Comparison of ENCODE assay signal across 7 mouse cellular contexts in genomic region chr6:145075088-145075547, GRCm38 (mm10). TPM values are rescaled to one million over a fixed set of nuclear protein-coding genes. Genes with fewer than 3 reads are reported as not detected.
DNase-seq lines count a peak whose midpoint lies in the region; ATAC-seq and TF ChIP-seq lines count a peak whose summit lies in the region.

No protein-coding gene starts in this region.

- no peak for TF ChIP-seq CTCF in cortical plate, adult 2 months (IDR thresholded peaks at IDR 0.05; ENCODE audit: extremely low read depth, insufficient read depth, low read length)

- no peak for TF ChIP-seq POLR2A in cortical plate, adult 2 months (IDR thresholded peaks at IDR 0.05; ENCODE audit: extremely low read depth, insufficient read depth, low read length)

- no peak overlapping the region for H3K27ac ChIP-seq in cortical plate, adult 2 months (ENCODE audit: insufficient read depth, low read length)
- no peak overlapping the region for H3K27ac ChIP-seq in heart, embryonic 16.5 days (ENCODE audit: low read length)
- no peak overlapping the region for H3K27ac ChIP-seq in neural tube, embryonic 11.5 days (ENCODE audit: low read depth, low read length)

- H3K4me2 ChIP-seq in heart, embryonic 16.5 days (ENCODE audit: low read depth, low read length), result peak overlapping the region; percentile 68
- peak overlapping the region; percentile 78 for H3K4me2 ChIP-seq in neural tube, embryonic 11.5 days (ENCODE audit: low read depth)

- peak overlapping the region; percentile 36 for H3K4me3 ChIP-seq in cortical plate, adult 2 months (ENCODE audit: insufficient read depth, low read length)
- peak overlapping the region; percentile 54 for H3K4me3 ChIP-seq in heart, embryonic 16.5 days (ENCODE audit: low read length)
- H3K4me3 ChIP-seq in neural tube, embryonic 11.5 days (ENCODE audit: low read depth, low read length), result peak overlapping the region; percentile 49

- no peaks in the 10 kb centered on the region for H3K36me3 ChIP-seq in heart, embryonic 16.5 days (ENCODE audit: control insufficient read depth, insufficient read depth)
- H3K36me3 ChIP-seq in neural tube, embryonic 11.5 days (ENCODE audit: control insufficient read depth, insufficient read depth, low read length), result no peaks in the 10 kb centered on the region

- H3K9ac ChIP-seq in heart, embryonic 16.5 days (ENCODE audit: low read length), result peak overlapping the region; percentile 51; the same call in 1 of the 2 replicates
- H3K9ac ChIP-seq in neural tube, embryonic 11.5 days (ENCODE audit: low read length), result peak overlapping the region; percentile 71

- DNase-seq in thymus, postnatal 14 days, result peak; percentile 14
- DNase-seq in thymus, postnatal 0 days (ENCODE audit: low spot score), result no peak
- peak; percentile 18 for DNase-seq in left cerebral cortex, postnatal 4 days
- DNase-seq in neural tube, embryonic 11.5 days (ENCODE audit: low spot score), result peak; percentile 65
- no peak for DNase-seq in spleen, adult 12 weeks (ENCODE audit: low spot score)

- H3K9me3 ChIP-seq in heart, embryonic 16.5 days (replicated peaks; ENCODE audit: control insufficient read depth, low read length), result no peaks in the 10 kb centered on the region
- no peaks in the 10 kb centered on the region for H3K9me3 ChIP-seq in neural tube, embryonic 11.5 days (ENCODE audit: control insufficient read depth, low read length)

- intact Hi-C loops in left cerebral cortex, postnatal 4 days (cut with DNase I), result no loop called here

- no peaks in the 10 kb centered on the region for H3K4me1 ChIP-seq in cortical plate, adult 2 months (ENCODE audit: control insufficient read depth, insufficient read depth, low read length)
- H3K4me1 ChIP-seq in heart, embryonic 16.5 days (ENCODE audit: control insufficient read depth, insufficient read depth, low read length), result peaks cover 9% of the 10 kb centered on the region
- H3K4me1 ChIP-seq in neural tube, embryonic 11.5 days (ENCODE audit: control insufficient read depth, insufficient read depth, low read length), result no peaks in the 10 kb centered on the region

- peaks cover 18% of the 10 kb centered on the region for H3K27me3 ChIP-seq in heart, embryonic 16.5 days (ENCODE audit: control insufficient read depth, insufficient read depth, low read length)
- H3K27me3 ChIP-seq in neural tube, embryonic 11.5 days (ENCODE audit: control insufficient read depth, insufficient read depth, low read length), result no peaks in the 10 kb centered on the region

- under 1% methylated on average over 20 of the region's 20 CpGs for WGBS in heart, embryonic 16.5 days
- under 1% methylated on average over 20 of the region's 20 CpGs for WGBS in neural tube, embryonic 11.5 days

- peak; percentile 42; the same call in 1 of the 2 replicates for ATAC-seq in heart, embryonic 16.5 days (replicated peaks; ENCODE audit: extremely low read depth, insufficient read depth, low FRiP score)
- ATAC-seq in neural tube, embryonic 11.5 days (ENCODE audit: insufficient read depth, low FRiP score, low TSS enrichment), result peak; percentile 3; the same call in 1 of the 2 replicates

RNA-seq across cellular contexts. Expression of gene Bcat1, which starts 0.9 kb away (rescaled TPM):
- polyA plus RNA-seq in thymus, postnatal 0 days (2015; fragmentation: Nextera tagmentation; extraction: Ambion mirVana), result 8.9 and 11.8 TPM in 2 replicates
- polyA plus RNA-seq in cortical plate, adult 2 months (2012; rRNA removed), result 19.0 and 19.5 TPM in 2 replicates
- polyA plus RNA-seq in heart, embryonic 16.5 days (2015; fragmentation: Nextera tagmentation; extraction: Ambion mirVana), result 3.6 and 6.9 TPM in 2 replicates
- 10 to 100 TPM; 81.0 to 88.8 TPM for total RNA-seq in left cerebral cortex, postnatal 4 days (2021)
- polyA plus RNA-seq in neural tube, embryonic 11.5 days (2014; fragmentation: Nextera tagmentation; extraction: Ambion mirVana), result 112 and 114 TPM in 2 replicates

RNA-seq across cellular contexts. Expression of gene Lrmp, which starts 40.3 kb away (rescaled TPM):
- 178 TPM in 2 replicates for polyA plus RNA-seq in thymus, postnatal 0 days (2015; fragmentation: Nextera tagmentation; extraction: Ambion mirVana)
- polyA plus RNA-seq in cortical plate, adult 2 months (2012; rRNA removed), result 1.6 and 2.5 TPM in 2 replicates
- polyA plus RNA-seq in heart, embryonic 16.5 days (2015; fragmentation: Nextera tagmentation; extraction: Ambion mirVana), result 8.5 and 26.3 TPM in 2 replicates
- 1 to 10 TPM; 1.4 to 1.8 TPM for total RNA-seq in left cerebral cortex, postnatal 4 days (2021)
- 2.8 and 3.5 TPM in 2 replicates for polyA plus RNA-seq in neural tube, embryonic 11.5 days (2014; fragmentation: Nextera tagmentation; extraction: Ambion mirVana)

Comparison
In these comparisons a context has a peak if more than half of its experiments do, and no peak if none do; other contexts are left out.
1. DNase-seq: peak in thymus, postnatal 14 days (single experiment), left cerebral cortex, postnatal 4 days (single experiment) and neural tube, embryonic 11.5 days (single experiment); none in thymus, postnatal 0 days (single experiment) and spleen, adult 12 weeks (single experiment).
2. Peak in every context shown above with its lines, with median percentiles within 50 percentile points of each other: H3K4me3 ChIP-seq.